Mouse (Mus musculus) ES-Bruce4 (cell line): Measurements from ENCODE around the gene Hdgfl2. TPM values are rescaled to one million over a fixed set of nuclear protein-coding genes. Genes with fewer than 3 reads are reported as not detected.
A peak's percentile ranks its signal among the peaks of the same experiment; 100 is the strongest.

Source experiments
- H3K27ac ChIP-seq: 2 replicates; pipeline ENCODE4 v1.5.1; 2012; ENCODE audit warnings: low read length, inconsistent platforms; ENCODE audit not compliant: insufficient read depth
- H3K27me3 ChIP-seq: 2 replicates; pipeline ENCODE4 v1.6.1; 2012; ENCODE audit warnings: mild to moderate bottlenecking, low read length, inconsistent platforms; ENCODE audit not compliant: control insufficient read depth, poor library complexity, insufficient read depth, severe bottlenecking
- H3K36me3 ChIP-seq: 2 replicates; pipeline ENCODE4 v1.6.1; 2012; ENCODE audit warnings: inconsistent platforms, mild to moderate bottlenecking, low read length, moderate library complexity; ENCODE audit not compliant: control insufficient read depth, poor library complexity, insufficient read depth, severe bottlenecking
- H3K4me1 ChIP-seq: one replicate; pipeline ENCODE4 v1.8.1; 2011; ENCODE audit warnings: low read length; ENCODE audit not compliant: control insufficient read depth, insufficient read depth
- H3K4me3 ChIP-seq: 2 replicates; pipeline ENCODE4 v1.5.1; 2011; ENCODE audit warnings: low read depth, mild to moderate bottlenecking, low read length
- H3K9ac ChIP-seq: 2 replicates; pipeline ENCODE4 v1.6.1; 2012; ENCODE audit warnings: low read depth, mild to moderate bottlenecking, inconsistent platforms; ENCODE audit not compliant: poor library complexity, severe bottlenecking
- H3K9me3 ChIP-seq: replicated peaks from 2 replicates; pipeline ENCODE4 v1.6.1; 2012; ENCODE audit warnings: mild to moderate bottlenecking, low read length, inconsistent platforms; ENCODE audit not compliant: control insufficient read depth, poor library complexity, insufficient read depth, severe bottlenecking
- CTCF ChIP-seq: IDR thresholded peaks from one replicate; pipeline ENCODE4 v1.8.1; 2011; ENCODE audit warnings: low read depth, low read length
- EP300 ChIP-seq: IDR thresholded peaks from 2 replicates; pipeline ENCODE4 v1.6.1; 2011; ENCODE audit warnings: low read depth, low read length; ENCODE audit not compliant: insufficient read depth
- POLR2A ChIP-seq: IDR thresholded peaks from one replicate; pipeline ENCODE4 v1.8.1; 2011; ENCODE audit warnings: low read length; ENCODE audit not compliant: insufficient read depth
- polyA plus RNA-seq: library from polyadenylated mRNA; stranded (reverse); fragments of >200 nt; gene quantifications from 2 replicates; pipeline ENCODE4 v1.2.4, GENCODE M21; 2011; ENCODE audit warnings: low read depth; ENCODE audit not compliant: missing spikeins, insufficient read depth, insufficient read length

Hdgfl2 gene
- polyA plus RNA-seq, 1 experiment = 77.5 TPM

GRCm38 (mm10) chr17:56148280-56148679 lies 68.8 kb downstream of the Hdgfl2 start:
- no peak overlapping the region for H3K27ac ChIP-seq
- no peaks in the 10 kb centered on the region for H3K27me3 ChIP-seq
- H3K36me3 ChIP-seq = no peaks in the 10 kb centered on the region
- H3K9ac ChIP-seq = no peak overlapping the region
- H3K9me3 ChIP-seq = no peaks in the 10 kb centered on the region
- H3K4me1 ChIP-seq = peaks cover 3% of the 10 kb centered on the region
- no peak overlapping the region for H3K4me3 ChIP-seq
- TF ChIP-seq CTCF (no peak), EP300 (no peak), POLR2A (no peak)

GRCm38 (mm10) chr17:56148790-56149618 lies 69.6 kb downstream of the Hdgfl2 start:
- no peaks in the 10 kb centered on the region for H3K36me3 ChIP-seq
- no peak overlapping the region for H3K9ac ChIP-seq
- H3K9me3 ChIP-seq = no peaks in the 10 kb centered on the region
- H3K4me1 ChIP-seq = peaks cover 3% of the 10 kb centered on the region
- TF ChIP-seq CTCF (no peak), POLR2A (no peak)
- peak overlapping the region; percentile 25; the same call in 1 of the 2 replicates for H3K4me3 ChIP-seq
- no peaks in the 10 kb centered on the region for H3K27me3 ChIP-seq
- no peak overlapping the region for H3K27ac ChIP-seq

- Histone ChIP-seq H3K9ac (no peak overlapping the region), H3K9me3 (no peaks in the 10 kb centered on the region), H3K27me3 (no peaks in the 10 kb centered on the region), H3K4me1 (peaks cover 3% of the 10 kb centered on the region), H3K27ac (no peak overlapping the region), H3K4me3 (no peak overlapping the region), H3K36me3 (no peaks in the 10 kb centered on the region)
- TF ChIP-seq EP300 (no peak), CTCF (no peak), POLR2A (no peak)
Measured at GRCm38 (mm10) chr17:56149897-56150296, 70.5 kb downstream of the Hdgfl2 start.

Other genes starting within 250 kb of the Hdgfl2 start
- gene Zfp119a, start 200.7 kb upstream of the Hdgfl2 start, polyA plus RNA-seq = 2.5 and 3.7 TPM in 2 replicates
- 8.4 and 10.0 TPM in 2 replicates for gene Zfp959, start 187.5 kb upstream of the Hdgfl2 start, polyA plus RNA-seq
- 7.5 and 7.8 TPM in 2 replicates for gene Zfp119b, start 130.1 kb upstream of the Hdgfl2 start, polyA plus RNA-seq
- not detected in 2 replicates for gene Ebi3, start 127.0 kb upstream of the Hdgfl2 start, polyA plus RNA-seq
- 10.7 and 11.0 TPM in 2 replicates for gene Yju2, start 120.5 kb upstream of the Hdgfl2 start, polyA plus RNA-seq
- 2.5 and 4.3 TPM in 2 replicates for gene Shd, start 109.2 kb upstream of the Hdgfl2 start, polyA plus RNA-seq
- 22.0 and 46.7 TPM in 2 replicates for gene Fsd1, start 93.1 kb upstream of the Hdgfl2 start, polyA plus RNA-seq
- gene Stap2, start 74.0 kb upstream of the Hdgfl2 start, polyA plus RNA-seq = 16.7 and 18.1 TPM in 2 replicates
- gene Mpnd, start 73.9 kb upstream of the Hdgfl2 start, polyA plus RNA-seq = 61.9 and 69.3 TPM in 2 replicates
- gene Sh3gl1, start 43.0 kb upstream of the Hdgfl2 start, polyA plus RNA-seq = 52.3 and 57.0 TPM in 2 replicates
- gene Chaf1a, start 39.2 kb upstream of the Hdgfl2 start, polyA plus RNA-seq = 33.6 and 38.5 TPM in 2 replicates
- gene Ubxn6, start 4.6 kb upstream of the Hdgfl2 start, polyA plus RNA-seq = 38.4 and 38.7 TPM in 2 replicates
- 0.21 and 0.35 TPM in 2 replicates for gene Plin4, start 30.2 kb downstream of the Hdgfl2 start, polyA plus RNA-seq
- gene Plin5, start 38.0 kb downstream of the Hdgfl2 start, polyA plus RNA-seq = 0.90 and 1.0 TPM in 2 replicates
- gene Lrg1, start 42.4 kb downstream of the Hdgfl2 start, polyA plus RNA-seq = not detected in 2 replicates
- 2.1 and 2.5 TPM in 2 replicates for gene Sema6b, start 60.7 kb downstream of the Hdgfl2 start, polyA plus RNA-seq
- 1.8 and 2.5 TPM in 2 replicates for gene Tnfaip8l1, start 82.8 kb downstream of the Hdgfl2 start, polyA plus RNA-seq
- 37.4 and 48.4 TPM in 2 replicates for gene Mydgf, start 104.3 kb downstream of the Hdgfl2 start, polyA plus RNA-seq
- 20.9 and 21.1 TPM in 2 replicates for gene Dpp9, start 139.3 kb downstream of the Hdgfl2 start, polyA plus RNA-seq
- gene Fem1a, start 177.2 kb downstream of the Hdgfl2 start, polyA plus RNA-seq = 4.9 and 5.4 TPM in 2 replicates
- 4.0 and 4.7 TPM in 2 replicates for gene Ticam1, start 197.2 kb downstream of the Hdgfl2 start, polyA plus RNA-seq
- 57.1 and 60.2 TPM in 2 replicates for gene Plin3, start 213.2 kb downstream of the Hdgfl2 start, polyA plus RNA-seq
- gene Arrdc5, start 220.7 kb downstream of the Hdgfl2 start, polyA plus RNA-seq = not detected in 2 replicates
- gene Uhrf1, start 223.7 kb downstream of the Hdgfl2 start, polyA plus RNA-seq = 162 and 174 TPM in 2 replicates
- 9.5 and 11.5 TPM in 2 replicates for gene Kdm4b, start 246.4 kb downstream of the Hdgfl2 start, polyA plus RNA-seq